Mouse (Mus musculus): ENCODE data around the gene Rnf26.

Gene Rnf26

DNA sequence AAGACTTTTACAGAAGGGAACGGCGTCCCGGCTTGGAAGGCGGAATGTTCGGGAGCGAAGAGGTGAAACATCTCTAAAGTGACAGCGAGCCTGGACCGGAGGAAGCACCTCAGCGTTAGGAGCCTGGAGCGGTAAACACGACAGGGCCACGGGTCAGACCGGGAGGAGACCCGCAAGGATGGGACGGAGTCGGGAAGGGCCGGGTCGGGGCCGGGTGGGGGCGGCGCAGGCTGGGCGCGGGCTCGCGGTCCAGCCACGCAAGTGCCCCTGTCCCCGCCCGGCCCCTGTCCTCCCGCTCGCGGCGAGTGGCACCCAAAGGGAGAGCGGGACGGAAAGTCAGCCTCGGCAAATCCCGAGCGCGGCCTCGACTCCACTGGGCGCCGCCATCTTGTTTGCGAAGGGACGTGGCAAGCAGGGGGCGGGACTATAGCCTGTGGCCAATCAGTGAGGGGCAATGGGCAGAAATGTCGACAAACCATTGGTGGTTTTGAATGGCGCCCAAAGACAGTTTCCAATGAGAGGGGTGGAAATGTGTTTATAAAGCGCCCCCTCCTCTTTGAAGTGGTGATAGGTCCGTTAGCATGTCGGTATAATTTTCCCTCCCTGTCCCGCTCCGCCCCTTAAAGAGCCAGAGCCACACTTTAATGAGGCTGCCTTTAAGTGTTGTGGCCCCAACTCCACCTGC, at the start of gene Rnf26, which contains the start of gene Gm49380:
Gene Rnf26 (minus strand): TSS at position 413 of the 685 bp plus-strand sequence.
Gene Gm49380 (minus strand): TSS at position 396 of the 685 bp plus-strand sequence.
- peak; percentile 96 for DNase-seq

DNA sequence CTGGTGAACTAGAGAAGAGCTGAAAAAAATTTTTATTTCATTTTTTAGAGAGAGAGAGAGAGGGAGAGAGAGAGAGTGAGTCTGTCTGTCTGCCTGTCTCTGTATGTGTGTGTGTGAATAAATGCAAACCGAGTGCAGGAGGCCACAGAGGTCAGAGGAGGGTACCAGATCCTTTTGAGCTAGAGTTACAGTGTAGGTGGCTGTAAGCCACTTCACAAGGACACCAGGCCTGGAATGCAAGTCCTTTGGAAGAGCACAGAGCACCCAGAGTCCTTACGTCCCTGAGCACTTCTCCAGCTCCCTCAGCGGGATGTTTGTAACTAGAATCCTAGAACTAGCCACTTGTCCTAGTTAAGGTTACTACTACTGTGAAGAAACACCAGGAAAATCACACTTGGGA, 46.6 kb upstream of the Rnf26 start:
- DNase-seq: no peak

DNA sequence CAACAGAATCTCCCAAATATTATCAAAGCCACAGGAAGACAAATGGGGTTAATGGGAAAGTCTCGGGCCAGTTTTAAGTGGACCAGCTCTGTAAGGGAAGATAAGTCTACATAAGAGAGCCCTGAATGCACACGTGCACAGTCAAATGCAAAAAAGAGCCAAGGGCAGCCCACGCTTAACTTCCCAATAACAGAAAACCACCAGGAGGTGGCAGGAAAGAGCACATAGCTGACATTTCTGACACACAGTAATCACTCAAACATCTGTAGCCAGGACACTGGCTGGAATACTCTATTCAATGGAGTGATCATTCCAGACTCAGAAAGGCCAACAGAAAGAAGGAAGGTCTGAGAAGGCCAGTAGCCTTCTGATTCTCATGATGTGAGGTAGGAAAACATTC, 34.0 kb upstream of the Rnf26 start:
- DNase-seq: peak; percentile 44

DNA sequence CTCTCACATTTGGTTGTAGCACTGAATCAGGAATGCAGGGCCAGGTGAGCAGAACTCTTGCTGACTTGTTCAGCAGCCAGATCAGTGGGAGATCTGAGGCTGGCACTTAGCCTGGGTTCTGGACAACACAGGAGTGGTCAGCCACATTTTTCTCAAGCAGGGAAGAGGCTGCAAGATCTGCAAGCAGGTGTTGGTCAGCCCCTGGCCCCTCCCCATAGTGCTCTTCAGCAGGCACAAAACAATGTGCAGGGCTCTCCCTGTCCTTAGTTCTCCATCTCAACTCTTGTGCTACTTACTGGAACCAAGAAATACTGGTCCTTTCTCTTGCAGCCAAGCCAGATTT, 31.4 kb upstream of the Rnf26 start:
- no peak for DNase-seq

DNA sequence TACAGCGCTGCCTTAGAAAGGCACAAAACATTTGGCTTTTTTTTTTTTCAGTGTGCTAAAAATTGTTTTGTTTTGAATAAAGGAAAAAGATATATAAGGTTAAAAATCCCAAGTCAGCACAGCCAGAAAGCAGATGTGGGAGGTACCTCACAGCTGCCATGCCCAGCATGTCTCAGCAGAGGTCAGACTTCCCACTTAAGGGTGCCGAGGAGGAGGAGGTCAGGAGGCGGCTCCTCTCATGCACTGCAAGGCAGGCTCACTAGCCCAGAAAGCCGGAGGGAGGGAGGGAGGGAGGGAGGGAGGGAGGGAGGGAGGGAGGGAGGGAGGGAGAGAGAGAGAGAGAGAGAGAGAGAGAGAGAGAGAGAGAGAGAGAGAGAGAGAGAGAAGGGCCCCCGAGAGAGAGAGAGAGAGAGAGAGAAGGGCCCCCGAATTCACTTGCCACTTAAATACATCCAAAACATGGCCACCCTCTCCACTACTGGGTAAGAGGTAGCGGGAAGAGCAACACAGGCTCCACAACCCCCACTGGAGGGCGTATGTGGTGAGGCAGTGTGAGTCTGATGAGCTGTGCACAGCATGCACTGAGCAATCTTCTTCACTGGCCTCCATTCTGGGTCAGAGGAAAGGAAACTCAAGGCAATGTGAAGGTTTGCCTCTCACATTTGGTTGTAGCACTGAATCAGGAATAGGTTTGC, 30.9 kb upstream of the Rnf26 start:
- no peak for DNase-seq

DNA sequence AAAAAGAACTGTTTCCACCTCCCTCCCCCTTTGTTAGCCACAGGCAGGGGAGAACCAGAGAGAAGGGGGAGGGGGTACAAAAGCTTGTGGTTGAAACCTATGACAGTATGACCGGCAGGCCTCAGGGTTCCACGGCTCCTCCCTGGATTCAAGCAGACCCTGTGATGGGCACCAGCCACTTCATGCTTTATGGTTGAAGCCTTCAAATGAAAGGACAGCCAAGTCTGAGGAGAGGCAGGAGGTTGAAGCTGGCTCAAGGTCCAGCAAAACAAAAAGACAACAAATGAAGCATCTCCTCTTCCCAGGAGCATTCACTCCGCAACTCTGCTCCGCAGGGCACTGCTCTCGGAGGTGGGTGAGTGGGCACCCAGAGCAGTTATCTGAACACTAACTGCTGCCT, 30.1 kb upstream of the Rnf26 start:
- no peak for DNase-seq

DNA sequence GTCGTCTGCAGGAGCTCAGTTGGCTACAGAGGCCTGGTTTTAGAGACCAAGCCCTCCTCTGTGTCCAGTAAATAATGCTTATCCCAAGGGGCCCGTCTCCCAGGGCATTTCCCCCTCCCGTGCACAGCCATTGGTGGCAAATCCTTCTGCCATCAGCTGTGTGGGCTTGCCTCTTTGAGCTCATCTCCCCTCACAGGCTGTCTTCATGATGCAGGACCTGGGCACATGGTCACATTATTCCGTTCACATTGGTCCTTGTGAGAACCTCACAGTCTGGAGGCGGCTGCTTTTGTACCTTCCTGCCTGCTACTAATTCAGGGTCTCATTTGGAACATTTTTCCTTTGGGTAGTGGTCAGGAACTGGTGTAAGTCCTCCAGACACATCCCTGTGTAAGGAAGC, 28.6 kb upstream of the Rnf26 start:
- DNase-seq: no peak

DNA sequence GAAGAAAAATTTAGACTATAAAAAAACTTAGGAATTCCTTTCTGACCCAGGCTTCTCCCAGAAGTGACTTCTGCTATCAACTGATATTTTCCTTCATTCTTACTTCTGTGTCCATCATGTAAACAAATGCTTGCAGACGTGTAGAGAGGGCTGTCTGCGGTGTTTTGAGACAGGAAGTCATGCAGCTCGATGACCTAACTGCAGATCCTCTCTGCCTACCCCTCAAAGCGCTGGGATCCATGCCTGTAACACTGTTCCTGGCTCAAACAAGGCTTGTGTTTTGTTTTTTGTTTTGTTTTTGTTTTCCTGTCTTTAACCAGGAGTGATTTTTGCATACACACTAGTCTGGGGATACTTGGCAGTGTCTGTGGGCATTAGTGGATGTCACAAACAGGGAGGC, 24.5 kb upstream of the Rnf26 start:
- no peak for DNase-seq

DNA sequence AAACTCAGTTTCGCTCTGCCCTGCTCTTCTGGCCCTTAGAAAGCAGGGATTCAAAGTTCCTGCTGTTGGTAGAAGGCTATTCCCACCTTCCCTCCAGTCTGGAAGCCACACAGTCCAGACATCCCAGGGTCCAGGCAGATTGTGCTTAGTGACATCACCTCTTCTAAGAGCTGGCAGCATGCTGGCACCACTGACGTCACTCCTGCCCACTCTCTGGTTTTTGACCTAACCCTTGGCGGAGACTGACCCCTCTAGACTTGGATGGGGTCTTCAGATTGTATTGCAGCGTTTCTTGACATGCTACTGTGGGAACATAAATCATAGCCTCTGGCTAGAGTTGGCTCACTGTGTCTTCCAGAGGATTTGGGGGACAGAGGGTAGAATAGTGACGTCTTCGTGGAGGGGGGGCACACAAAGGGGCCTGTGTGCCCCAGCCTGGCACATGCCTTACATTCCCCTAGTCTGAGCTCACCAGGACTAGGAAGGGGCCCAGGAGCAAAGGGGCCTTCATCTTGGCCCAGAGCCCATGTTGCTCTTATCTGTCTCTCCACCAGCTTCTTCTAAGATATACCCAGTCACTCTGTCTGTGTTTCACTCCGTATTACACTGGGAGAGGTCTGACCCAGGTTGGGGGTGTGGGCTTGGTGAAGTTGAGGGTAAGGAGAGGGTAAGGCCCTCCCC, 22.6 kb upstream of the Rnf26 start:
- DNase-seq: no peak

DNA sequence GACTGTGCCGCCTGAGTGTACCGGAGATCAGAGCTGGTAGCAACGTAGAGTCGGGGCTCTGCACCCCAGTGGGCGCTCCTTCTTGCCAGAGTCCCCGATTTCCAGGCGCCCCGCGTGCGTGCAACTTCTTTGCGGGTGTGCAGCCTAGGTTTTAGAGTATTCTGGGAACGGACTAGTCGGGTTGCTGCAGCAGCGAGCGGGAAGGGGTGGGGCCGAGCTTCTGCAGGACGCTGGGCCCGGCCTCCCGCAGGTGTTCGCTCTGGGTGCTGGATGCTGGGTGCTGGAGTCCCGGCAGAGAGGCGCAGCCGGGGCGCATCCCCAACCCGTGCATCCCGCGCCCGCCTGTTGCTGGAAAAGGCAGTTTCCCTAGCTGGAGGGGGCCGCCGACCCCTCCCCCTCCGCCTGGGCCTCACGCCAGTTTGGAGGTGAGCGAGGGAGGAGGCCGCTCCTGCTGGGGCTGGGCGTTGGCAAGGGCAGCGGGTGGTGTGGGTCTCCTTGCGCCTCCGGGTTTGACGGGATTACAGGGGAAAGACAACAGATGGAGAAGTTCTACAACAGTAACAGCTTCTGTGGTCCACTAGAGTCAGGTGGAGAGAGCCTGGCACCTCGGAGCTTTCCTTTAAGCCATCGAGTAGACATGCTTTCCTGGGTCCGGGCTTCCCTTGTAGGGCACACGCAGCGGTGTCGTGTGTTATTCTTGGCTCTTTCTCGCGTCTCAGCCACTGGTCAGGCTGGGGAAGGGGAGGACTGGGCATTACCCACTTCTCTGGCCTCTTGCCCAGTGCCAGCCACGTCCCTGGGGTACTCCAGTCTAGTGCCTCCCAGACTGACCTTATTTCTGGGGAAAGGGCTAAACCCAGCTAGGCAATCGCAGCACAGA, 21.8 kb upstream of the Rnf26 start:
- DNase-seq: peak; percentile 66

DNA sequence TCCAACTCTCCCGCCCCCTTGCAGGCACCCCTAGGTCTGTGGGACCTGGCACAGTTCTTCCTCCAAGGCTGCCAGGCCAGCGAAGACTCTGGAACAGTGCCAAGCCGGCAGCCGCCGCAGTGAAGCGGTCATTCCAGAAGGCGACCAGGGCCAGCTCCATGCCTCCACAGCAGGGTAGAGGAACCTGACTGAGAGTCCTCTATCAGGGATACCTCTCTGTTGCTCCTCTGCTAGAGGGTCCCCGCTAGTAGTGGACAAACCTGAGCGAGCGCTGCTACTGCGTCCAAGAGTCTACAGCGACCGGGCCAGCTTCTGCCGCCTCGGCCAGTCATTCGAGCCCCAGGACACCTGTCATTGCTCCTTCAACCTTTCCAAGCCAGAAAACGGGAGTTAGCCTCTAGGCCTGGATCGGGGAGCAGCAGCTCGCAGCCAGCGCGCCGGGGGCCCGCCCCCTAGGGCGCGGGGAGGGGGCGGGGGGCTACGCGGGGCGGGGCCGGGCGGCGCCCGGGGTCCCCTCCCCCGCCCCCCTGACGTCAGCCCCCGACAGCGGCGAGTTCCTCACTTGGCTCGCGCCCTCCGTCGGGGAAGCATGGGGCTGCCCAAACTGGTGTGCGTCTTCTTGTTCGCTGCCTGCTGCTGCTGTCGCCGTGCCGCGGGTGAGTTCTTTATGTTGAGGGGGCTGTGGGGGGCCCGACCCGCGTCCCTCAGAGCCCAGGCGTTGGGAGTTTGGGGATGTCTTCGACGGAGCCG, 21.0 kb upstream of the Rnf26 start, which contains the start of gene Mcam:
Gene Mcam (plus strand): TSS at position 369 of the 750 bp plus-strand sequence.
- peak; percentile 80 for DNase-seq

DNA sequence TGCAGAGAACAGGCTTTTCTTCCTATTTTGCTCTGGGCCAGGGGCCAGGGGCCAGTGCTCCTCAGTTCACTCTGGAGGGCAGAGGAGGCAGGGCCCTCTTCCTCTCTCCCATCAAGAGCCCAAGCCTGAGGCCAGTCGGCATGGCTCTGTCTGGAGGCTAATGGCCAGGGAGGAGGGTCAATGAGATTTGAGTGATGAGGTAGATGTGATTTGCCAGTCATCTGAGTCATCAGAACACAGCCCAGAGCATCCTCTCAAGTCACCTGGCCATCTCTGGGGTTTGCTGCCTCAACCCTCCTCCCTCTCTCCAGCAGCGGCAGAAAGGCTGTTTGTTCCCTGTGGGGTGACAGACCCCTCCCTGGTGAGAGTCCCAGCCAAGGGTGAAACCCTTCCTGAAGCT, 20.0 kb upstream of the Rnf26 start:
- no peak for DNase-seq

DNA sequence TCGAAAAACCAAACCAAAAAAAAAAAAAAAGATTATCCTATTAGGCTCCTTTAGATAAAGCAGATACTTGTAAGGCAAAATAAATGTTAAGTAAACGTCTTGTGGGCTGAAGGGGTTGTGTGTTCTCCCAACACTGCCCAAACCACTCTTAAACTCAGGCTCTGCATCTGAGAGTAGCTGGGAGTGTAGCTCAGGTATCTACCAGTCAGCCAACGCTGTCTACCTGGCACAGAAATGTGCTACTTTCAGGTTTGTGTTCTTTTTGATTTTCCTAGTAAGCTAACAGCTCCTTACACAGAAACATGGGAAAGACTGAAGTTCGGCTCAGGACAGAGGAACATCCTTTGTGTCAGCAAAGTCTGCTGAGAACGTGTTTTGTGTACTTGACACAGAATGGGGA, 18.9 kb upstream of the Rnf26 start:
- DNase-seq: no peak

DNA sequence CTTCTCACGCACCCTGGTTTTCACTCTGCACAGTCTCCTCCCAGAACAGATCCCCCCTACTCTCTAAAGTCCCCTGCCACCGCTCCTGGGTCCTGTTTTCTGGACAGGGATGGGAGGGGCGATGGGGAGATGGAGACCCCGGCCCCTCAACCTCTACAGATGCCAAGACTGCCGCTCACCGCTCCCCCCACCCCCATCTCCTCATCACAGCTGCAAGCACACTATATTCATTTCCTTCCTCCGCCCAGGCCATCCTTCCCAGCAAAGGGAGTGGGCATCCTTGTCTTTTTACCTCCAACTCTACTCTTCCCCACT, 17.9 kb upstream of the Rnf26 start:
- DNase-seq: no peak

DNA sequence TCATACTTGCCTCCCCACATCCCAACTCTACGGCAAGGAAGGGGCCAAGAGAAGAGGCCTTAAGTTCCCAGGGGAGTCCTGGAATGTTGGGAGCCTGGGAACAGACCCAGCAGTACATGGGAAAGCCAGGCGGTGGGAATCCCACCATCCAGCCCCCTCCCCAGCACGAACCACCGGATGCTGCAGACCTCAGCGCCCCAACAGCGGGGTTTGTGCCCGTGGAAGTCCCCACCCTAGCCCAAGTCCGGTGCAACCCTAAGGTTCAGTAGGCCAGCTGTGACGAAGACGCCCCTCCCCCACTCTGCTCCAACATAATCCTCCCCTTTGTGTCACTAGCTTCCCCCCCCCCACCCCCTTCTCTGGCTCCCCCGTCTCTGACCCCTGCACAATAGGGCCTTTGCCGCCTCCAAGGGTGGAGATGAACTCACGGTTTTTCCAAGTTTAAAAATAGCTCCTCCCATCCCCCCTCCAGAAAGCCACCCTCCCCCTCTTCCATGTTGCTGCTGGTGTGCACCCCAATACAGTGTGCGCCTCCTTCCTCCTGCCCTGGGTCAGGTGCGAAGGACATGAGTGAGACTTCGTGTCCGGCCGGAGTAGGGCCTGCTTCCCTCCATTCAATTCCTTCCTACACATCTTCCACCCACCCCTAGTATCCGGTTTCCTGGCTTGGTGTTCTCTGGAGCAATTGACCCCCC, 17.4 kb upstream of the Rnf26 start:
- peak; percentile 66 for DNase-seq

DNA sequence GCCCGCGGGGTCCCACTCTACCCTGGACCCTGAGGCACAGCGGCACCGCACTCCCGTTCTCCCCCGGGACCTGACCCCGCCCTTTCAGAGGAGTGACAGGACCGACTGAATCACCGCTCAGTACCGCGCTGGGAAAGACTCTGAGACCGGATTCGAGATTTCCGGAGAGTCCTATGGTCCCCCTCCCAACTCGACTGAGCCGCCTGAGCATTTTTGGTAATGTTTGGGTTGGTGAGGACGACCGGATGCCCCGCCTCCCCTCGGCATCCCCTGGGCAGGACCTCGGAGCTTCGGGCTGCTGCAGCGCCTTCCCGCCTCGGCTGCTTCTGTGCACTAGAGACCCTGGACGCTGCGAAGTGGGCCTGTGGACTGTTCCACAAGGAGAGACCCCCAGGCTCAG, 16.7 kb upstream of the Rnf26 start:
- peak; percentile 79 for DNase-seq

DNA sequence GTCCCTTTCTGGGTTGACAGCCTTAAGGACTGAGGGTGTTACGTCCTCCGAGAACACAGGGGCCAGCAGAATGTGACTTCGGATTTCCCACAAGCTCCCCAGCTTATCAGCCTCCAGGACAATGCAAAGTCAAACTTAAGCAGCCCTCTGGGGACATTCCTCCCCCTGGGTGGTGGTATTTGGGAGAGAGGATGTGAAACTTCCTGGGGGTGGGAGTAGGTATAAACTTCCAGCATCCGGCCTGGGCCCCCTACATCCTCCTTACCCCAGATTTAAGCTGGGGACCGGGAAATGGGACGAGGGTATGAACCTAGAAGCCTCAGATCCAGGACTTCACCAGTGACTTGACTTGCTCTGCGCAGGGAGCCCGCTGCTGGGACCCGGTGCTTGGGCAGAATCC, 16.3 kb upstream of the Rnf26 start:
- DNase-seq: peak; percentile 58

DNA sequence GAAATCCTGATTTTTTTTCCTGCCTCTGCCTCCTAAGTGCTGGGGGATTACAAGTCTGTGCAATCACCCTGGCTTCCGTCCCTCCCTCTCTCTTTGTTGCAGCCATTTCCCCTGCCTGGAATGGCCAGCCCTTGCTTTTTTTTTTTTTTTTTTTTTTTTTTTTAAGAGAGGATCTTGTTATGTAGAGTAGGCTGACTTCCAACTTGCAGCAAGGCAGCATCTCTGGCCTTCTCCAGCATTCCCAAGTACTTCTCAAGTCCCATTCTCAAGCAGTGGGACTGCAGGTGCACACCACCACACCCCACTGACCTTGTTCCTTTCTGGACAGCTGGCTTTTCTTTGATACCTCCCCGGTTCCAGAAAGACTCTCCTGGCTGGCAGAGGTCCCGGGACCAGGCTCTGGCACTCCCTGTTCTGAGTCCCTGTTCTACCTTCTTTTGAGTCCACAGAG, 14.1 kb upstream of the Rnf26 start:
- DNase-seq: no peak

DNA sequence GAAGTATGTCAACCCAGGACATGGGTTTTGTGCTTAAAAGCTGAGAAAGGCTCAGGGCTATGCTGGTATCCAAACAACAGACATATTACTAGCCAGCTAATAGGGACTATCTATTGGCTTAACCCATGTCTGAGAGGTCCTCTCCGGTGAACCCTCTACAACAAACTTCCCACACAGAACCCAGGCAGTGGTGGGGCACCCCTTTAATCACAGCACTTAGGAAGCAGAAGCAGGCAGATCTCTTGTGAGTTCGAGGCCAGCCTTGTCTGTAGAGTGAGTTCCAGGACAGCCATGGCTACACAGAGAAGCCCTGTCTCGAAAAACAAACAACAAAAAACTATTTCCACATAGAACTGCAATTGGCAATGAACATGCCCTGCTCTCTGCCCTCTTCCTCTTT, 13.4 kb upstream of the Rnf26 start:
- DNase-seq: no peak

DNA sequence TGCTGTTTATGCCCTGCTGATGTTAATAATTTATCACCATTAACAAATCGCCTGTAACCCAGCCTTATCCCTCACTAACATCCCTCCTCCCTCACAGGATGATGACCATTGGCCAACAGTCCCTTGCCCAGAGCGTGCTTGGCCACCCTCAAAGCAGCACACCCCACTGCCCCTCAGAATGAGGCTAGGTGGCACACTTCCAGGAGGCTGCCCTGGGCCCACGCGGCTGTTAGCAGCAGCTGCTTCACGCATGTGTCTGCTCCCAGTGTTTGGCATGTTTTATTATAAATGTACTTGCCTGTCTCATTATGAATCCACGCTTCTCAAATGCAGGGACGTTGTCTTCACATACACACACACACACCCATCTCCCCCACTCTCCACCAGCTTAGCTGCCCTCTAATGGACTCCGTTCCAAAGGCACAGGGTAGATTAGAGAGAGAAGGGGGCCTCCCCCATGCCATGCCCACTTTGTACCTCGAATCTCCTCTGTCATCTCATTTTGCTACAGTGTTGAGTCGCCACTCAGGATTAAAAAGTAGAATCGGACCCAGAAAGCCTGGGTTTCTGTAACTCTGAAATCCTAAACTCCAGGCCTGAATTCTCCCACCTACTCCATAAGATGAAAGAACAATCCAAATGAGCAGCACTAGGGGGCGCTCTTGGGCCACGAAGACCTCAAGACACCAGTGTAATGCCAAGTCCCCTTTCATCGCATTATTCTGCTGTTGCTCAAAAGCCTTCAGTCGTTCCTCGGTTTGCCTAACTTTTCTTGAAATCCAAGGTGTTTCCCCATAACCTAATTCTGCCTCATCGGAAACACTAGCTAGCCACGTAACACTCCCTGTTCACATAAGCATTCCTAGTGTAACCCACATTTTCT, 12.5 kb upstream of the Rnf26 start:
- DNase-seq: peak; percentile 93

DNA sequence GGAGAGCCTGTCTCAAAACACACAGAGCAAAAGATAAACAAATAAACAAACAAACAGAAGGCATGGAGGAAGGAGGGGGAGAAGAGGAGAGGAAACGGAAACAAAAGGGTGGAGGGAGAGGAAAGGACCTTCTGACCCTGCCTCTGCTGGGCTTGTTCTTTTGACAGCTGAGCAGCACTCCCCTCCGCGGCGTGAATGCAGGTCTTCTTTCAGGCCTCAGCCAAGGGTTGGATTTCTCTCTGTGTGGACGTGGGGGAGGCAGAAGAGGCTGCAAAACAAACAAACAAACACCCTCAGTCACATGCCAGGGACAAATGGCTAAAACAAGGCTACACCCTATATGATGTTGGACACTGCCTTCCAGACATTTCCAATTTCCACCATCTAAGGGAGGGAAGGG, 11.7 kb upstream of the Rnf26 start:
- DNase-seq: no peak
